Mouse (Mus musculus): ENCODE results near the gene Pip5k1b.

- TF ChIP-seq USF1 (IDR thresholded peaks at IDR 0.05; ENCODE audit: low read depth) = no peak
- no peak for TF ChIP-seq E2F4 (IDR thresholded peaks at IDR 0.05; ENCODE audit: insufficient read depth)
- no peak for TF ChIP-seq POLR2AphosphoS2 (IDR thresholded peaks at IDR 0.05; ENCODE audit: insufficient read length, low read depth)
- TF ChIP-seq POLR2A (IDR thresholded peaks at IDR 0.05; ENCODE audit: insufficient read length, low read depth) = no peak
- TF ChIP-seq MAX (IDR thresholded peaks at IDR 0.05; ENCODE audit: low read depth) = no peak
- no peak for TF ChIP-seq TCF12 (IDR thresholded peaks at IDR 0.05; ENCODE audit: insufficient read depth, poor library complexity, severe bottlenecking)
- no peak for TF ChIP-seq MYOG (IDR thresholded peaks at IDR 0.05; ENCODE audit: control insufficient read depth in 1 of 3, insufficient read depth in 1 of 3, insufficient read length in 2 of 3, low read depth in 2 of 3)
- TF ChIP-seq MYOD1 (IDR thresholded peaks at IDR 0.05; ENCODE audit: control insufficient read depth in 1 of 3, insufficient read length in 2 of 3, low read depth in 2 of 3) = peak in 1 of 3 experiments; percentile 31
- no peak for TF ChIP-seq TCF3 (IDR thresholded peaks at IDR 0.05; ENCODE audit: insufficient read length, low read depth)
- no peak for TF ChIP-seq CEBPB (IDR thresholded peaks at IDR 0.05; ENCODE audit: insufficient read depth, poor library complexity, severe bottlenecking)
These were observed 99.0 kb downstream of the Pip5k1b start for GRCm38 (mm10) chr19:24456591-24457231.

All from myocyte (in vitro differentiated cells).